Mouse (Mus musculus) embryonic facial prominence, embryonic 13.5 days (tissue): ENCODE measurements around the gene Chst8. TPM values are rescaled to one million over a fixed set of nuclear protein-coding genes. Genes with fewer than 3 reads are reported as not detected.

Source experiments
- ATAC-seq: fragments of 200-750 bp; cut with Nextera tagmentation; 2 replicates; pipeline ENCODE4 v1.8.0; 2017; ENCODE audit warnings: low read depth; ENCODE audit not compliant: insufficient number of reproducible peaks, insufficient read depth, low FRiP score, low TSS enrichment
- H3K27ac ChIP-seq: fragments of 300-500 bp; sonication (generic); 2 replicates; pipeline ENCODE4 v1.5.1; 2015; ENCODE audit warnings: moderate library complexity, mild to moderate bottlenecking, inconsistent platforms
- H3K27me3 ChIP-seq: fragments of 300-500 bp; sonication (generic); 2 replicates; pipeline ENCODE4 v1.6.1; 2015; ENCODE audit warnings: mild to moderate bottlenecking, inconsistent platforms
- H3K36me3 ChIP-seq: fragments of 300-500 bp; sonication (generic); 2 replicates; pipeline ENCODE4 v1.6.1; 2015; ENCODE audit warnings: mild to moderate bottlenecking, inconsistent platforms
- H3K4me1 ChIP-seq: fragments of 300-500 bp; sonication (generic); 2 replicates; pipeline ENCODE4 v1.6.1; 2015; ENCODE audit warnings: inconsistent platforms
- H3K4me2 ChIP-seq: fragments of 300-500 bp; sonication (generic); 2 replicates; pipeline ENCODE4 v1.6.1; 2015; ENCODE audit warnings: moderate library complexity, mild to moderate bottlenecking, inconsistent platforms
- H3K4me3 ChIP-seq: fragments of 300-500 bp; sonication (generic); 2 replicates; pipeline ENCODE4 v1.5.1; 2015; ENCODE audit warnings: mild to moderate bottlenecking, inconsistent platforms
- H3K9ac ChIP-seq: fragments of 300-500 bp; sonication (generic); 2 replicates; pipeline ENCODE4 v1.6.1; 2015; ENCODE audit warnings: mild to moderate bottlenecking, inconsistent platforms
- H3K9me3 ChIP-seq: fragments of 300-500 bp; sonication (generic); 2 replicates; pipeline ENCODE4 v1.6.1; 2016; ENCODE audit warnings: inconsistent platforms
- WGBS: fragments of 180-500 bp; shearing (Covaris S2); methylation state at CpG from one replicate; pipeline ENCODE4 v1.1.7; 2015; ENCODE audit warnings: mixed read lengths; 5-methylcytosine and 5-hydroxymethylcytosine counted together
- polyA plus RNA-seq: library from polyadenylated mRNA; unstranded; fragments of >200 nt; fragmentation: Nextera tagmentation; extraction: Ambion mirVana; gene quantifications from 2 replicates; pipeline ENCODE4 v1.2.1, GENCODE M21; 2015

The Chst8 gene
- polyA plus RNA-seq, 1 experiment from 2014 or later, result 4.0 TPM

GRCm38 (mm10) chr7:34702718-34703351 is 109.7 kb downstream of the Chst8 start:
- WGBS, result 18% methylated on average over 11 of the region's 11 CpGs
- no peak overlapping the region for H3K27ac ChIP-seq
- ATAC-seq, result no peak
- no peaks in the 10 kb centered on the region for H3K27me3 ChIP-seq
- no peak overlapping the region for H3K4me2 ChIP-seq
- no peak overlapping the region for H3K4me3 ChIP-seq
- no peaks in the 10 kb centered on the region for H3K36me3 ChIP-seq
- peaks cover 11% of the 10 kb centered on the region; the same call in 1 of the 2 replicates for H3K9me3 ChIP-seq
- H3K9ac ChIP-seq, result no peak overlapping the region
- H3K4me1 ChIP-seq, result peaks cover 9% of the 10 kb centered on the region

- Histone ChIP-seq H3K9me3 (no peaks in the 10 kb centered on the region), H3K36me3 (no peaks in the 10 kb centered on the region), H3K4me2 (no peak overlapping the region), H3K27me3 (no peaks in the 10 kb centered on the region), H3K27ac (no peak overlapping the region), H3K9ac (no peak overlapping the region), H3K4me1 (peaks cover 6% of the 10 kb centered on the region), H3K4me3 (no peak overlapping the region)
- no peak for ATAC-seq
- 76% methylated on average over 3 of the region's 3 CpGs for WGBS
Observed at GRCm38 (mm10) chr7:34699888-34700287, 112.6 kb downstream of the Chst8 start.

GRCm38 (mm10) chr7:34698221-34698620 is 114.3 kb downstream of the Chst8 start:
- WGBS, result 90% methylated on average over 9 of the region's 9 CpGs
- ATAC-seq, result no peak

GRCm38 (mm10) chr7:34696086-34696485 is 116.4 kb downstream of the Chst8 start:
- H3K9me3 ChIP-seq, result no peaks in the 10 kb centered on the region
- H3K27ac ChIP-seq, result no peak overlapping the region
- no peak overlapping the region for H3K9ac ChIP-seq
- no peak for ATAC-seq
- peaks cover 3% of the 10 kb centered on the region; the same call in 1 of the 2 replicates for H3K27me3 ChIP-seq
- WGBS, result 72% methylated on average over 9 of the region's 9 CpGs
- no peak overlapping the region for H3K4me2 ChIP-seq
- H3K4me1 ChIP-seq, result 0 out of 2 replicates have a peak, but pooled peaks cover 2% of the 10 kb centered on the region
- no peaks in the 10 kb centered on the region for H3K36me3 ChIP-seq
- no peak overlapping the region for H3K4me3 ChIP-seq

More at GRCm38 (mm10) chr7:34698221-34698620, 114.3 kb downstream of the Chst8 start:
- H3K4me2 ChIP-seq, result no peak overlapping the region
- H3K4me3 ChIP-seq, result no peak overlapping the region
- H3K27me3 ChIP-seq, result no peaks in the 10 kb centered on the region
- H3K27ac ChIP-seq, result no peak overlapping the region
- no peak overlapping the region for H3K9ac ChIP-seq
- no peaks in the 10 kb centered on the region for H3K4me1 ChIP-seq
- H3K9me3 ChIP-seq, result no peaks in the 10 kb centered on the region
- no peaks in the 10 kb centered on the region for H3K36me3 ChIP-seq

- no peak overlapping the region for H3K4me3 ChIP-seq
- no peak overlapping the region for H3K4me2 ChIP-seq
- no peaks in the 10 kb centered on the region for H3K36me3 ChIP-seq
- ATAC-seq, result no peak
- H3K27me3 ChIP-seq, result peaks cover 6% of the 10 kb centered on the region; the same call in 1 of the 2 replicates
- no peaks in the 10 kb centered on the region for H3K9me3 ChIP-seq
- WGBS, result 61% methylated on average over 9 of the region's 9 CpGs
- H3K4me1 ChIP-seq, result peaks cover 10% of the 10 kb centered on the region; the same call in 1 of the 2 replicates
- no peak overlapping the region for H3K27ac ChIP-seq
- H3K9ac ChIP-seq, result no peak overlapping the region
Observed at GRCm38 (mm10) chr7:34694898-34695297, 117.6 kb downstream of the Chst8 start.

- Histone ChIP-seq H3K9me3 (no peaks in the 10 kb centered on the region), H3K9ac (no peak overlapping the region), H3K36me3 (no peaks in the 10 kb centered on the region), H3K4me1 (peaks cover 13% of the 10 kb centered on the region; the same call in 1 of the 2 replicates), H3K4me3 (no peak overlapping the region), H3K27ac (no peak overlapping the region), H3K4me2 (no peak overlapping the region), H3K27me3 (peaks cover 6% of the 10 kb centered on the region; the same call in 1 of the 2 replicates)
- WGBS, result 96% methylated on average over 13 of the region's 13 CpGs
- no peak for ATAC-seq
Observed at GRCm38 (mm10) chr7:34693916-34694315, 118.6 kb downstream of the Chst8 start.

- Histone ChIP-seq H3K27me3 (peaks cover 6% of the 10 kb centered on the region; the same call in 1 of the 2 replicates), H3K9me3 (no peaks in the 10 kb centered on the region), H3K36me3 (no peaks in the 10 kb centered on the region), H3K27ac (no peak overlapping the region), H3K4me1 (peaks cover 16% of the 10 kb centered on the region; the same call in 1 of the 2 replicates), H3K9ac (no peak overlapping the region), H3K4me2 (no peak overlapping the region), H3K4me3 (no peak overlapping the region)
- WGBS, result 64% methylated on average over 4 of the region's 4 CpGs
- ATAC-seq, result no peak
Observed at GRCm38 (mm10) chr7:34693072-34693471, 119.4 kb downstream of the Chst8 start.

GRCm38 (mm10) chr7:34690111-34690510 is 122.4 kb downstream of the Chst8 start:
- peaks cover 9% of the 10 kb centered on the region for H3K27me3 ChIP-seq
- no peak for ATAC-seq
- H3K4me3 ChIP-seq, result no peak overlapping the region
- H3K27ac ChIP-seq, result no peak overlapping the region
- H3K4me1 ChIP-seq, result peaks cover 16% of the 10 kb centered on the region; the same call in 1 of the 2 replicates
- H3K4me2 ChIP-seq, result no peak overlapping the region
- 57% methylated on average over 13 of the region's 13 CpGs for WGBS
- H3K36me3 ChIP-seq, result no peaks in the 10 kb centered on the region
- H3K9ac ChIP-seq, result no peak overlapping the region
- no peaks in the 10 kb centered on the region for H3K9me3 ChIP-seq

GRCm38 (mm10) chr7:34689028-34689427 is 123.5 kb downstream of the Chst8 start:
- 26% methylated on average over 6 of the region's 6 CpGs for WGBS
- peaks cover 16% of the 10 kb centered on the region; the same call in 1 of the 2 replicates for H3K4me1 ChIP-seq
- no peak overlapping the region for H3K4me2 ChIP-seq
- no peaks in the 10 kb centered on the region for H3K9me3 ChIP-seq
- no peak overlapping the region for H3K27ac ChIP-seq
- H3K9ac ChIP-seq, result no peak overlapping the region
- peaks cover 14% of the 10 kb centered on the region for H3K27me3 ChIP-seq
- no peak for ATAC-seq
- H3K4me3 ChIP-seq, result no peak overlapping the region
- H3K36me3 ChIP-seq, result no peaks in the 10 kb centered on the region

GRCm38 (mm10) chr7:34685801-34686200 is 126.7 kb downstream of the Chst8 start:
- Histone ChIP-seq H3K4me2 (no peak overlapping the region), H3K9me3 (no peaks in the 10 kb centered on the region), H3K36me3 (no peaks in the 10 kb centered on the region), H3K4me3 (no peak overlapping the region), H3K4me1 (peaks cover 16% of the 10 kb centered on the region), H3K27ac (no peak overlapping the region), H3K9ac (no peak overlapping the region), H3K27me3 (peaks cover 20% of the 10 kb centered on the region)
- WGBS, result 45% methylated on average over 7 of the region's 7 CpGs
- no peak for ATAC-seq

GRCm38 (mm10) chr7:34685176-34685575 is 127.3 kb downstream of the Chst8 start:
- Histone ChIP-seq H3K9ac (no peak overlapping the region), H3K27ac (no peak overlapping the region), H3K27me3 (peaks cover 24% of the 10 kb centered on the region), H3K4me1 (peaks cover 14% of the 10 kb centered on the region), H3K4me2 (no peak overlapping the region), H3K36me3 (no peaks in the 10 kb centered on the region), H3K9me3 (no peaks in the 10 kb centered on the region), H3K4me3 (no peak overlapping the region)
- 57% methylated on average over 4 of the region's 4 CpGs for WGBS
- ATAC-seq, result no peak

- Histone ChIP-seq H3K36me3 (no peaks in the 10 kb centered on the region), H3K9ac (no peak overlapping the region), H3K4me1 (peaks cover 7% of the 10 kb centered on the region), H3K9me3 (no peaks in the 10 kb centered on the region), H3K4me3 (no peak overlapping the region), H3K4me2 (no peak overlapping the region), H3K27me3 (peaks cover 26% of the 10 kb centered on the region), H3K27ac (no peak overlapping the region)
- no peak; the same call in 1 of the 2 replicates for ATAC-seq
- WGBS, result 41% methylated on average over 15 of the region's 15 CpGs
Observed at GRCm38 (mm10) chr7:34680771-34681421, 131.6 kb downstream of the Chst8 start.
